Mouse (Mus musculus): Measurements from ENCODE around the gene Klf6.

DNA sequence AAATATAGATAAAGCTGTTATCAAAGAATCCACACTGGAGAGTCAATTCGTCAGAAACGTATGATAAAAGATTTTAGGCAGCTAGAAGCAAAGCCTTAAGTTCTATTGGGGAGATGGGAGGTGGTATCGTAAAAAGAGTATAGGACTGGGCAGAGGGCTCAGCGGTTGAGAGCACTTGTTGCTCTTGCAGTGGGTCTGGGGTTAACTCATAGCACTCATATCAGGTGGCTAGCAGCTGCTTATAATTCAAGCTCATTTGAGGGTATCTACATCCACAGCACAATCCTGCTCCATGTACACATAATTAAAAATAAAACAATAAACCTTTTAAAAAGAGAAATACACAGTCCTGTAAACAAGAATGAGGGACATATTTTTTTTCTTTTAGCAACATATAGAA lies 58.7 kb downstream of the Klf6 start:
- no peak for TF ChIP-seq POLR2A (IDR thresholded peaks at IDR 0.05; ENCODE audit: insufficient read depth, low read depth, low read length)
- no peak for TF ChIP-seq CTCF (IDR thresholded peaks at IDR 0.05)
